Mouse (Mus musculus): ENCODE data around the gene Dyrk4.

- TF ChIP-seq EP300 (IDR thresholded peaks at IDR 0.05; ENCODE audit: insufficient read depth, low read depth, low read length) (no peak), CTCF (IDR thresholded peaks at IDR 0.05; ENCODE audit: low read depth, low read length) (no peak)
Measured at GRCm38 (mm10) chr6:126852881-126853280, 68.8 kb downstream of the Dyrk4 start, which contains the start of gene Akap3.
